Mouse (Mus musculus) cerebellum, adult 2 months (tissue): Measurements from ENCODE around the gene Rsl24d1.

Experiments used
- CTCF ChIP-seq: fragments of 200-500 bp; IDR thresholded peaks from 2 replicates; pipeline ENCODE4 v1.5.1; 2011; ENCODE audit warnings: low read depth, mild to moderate bottlenecking, control low read depth, low read length, moderate library complexity, borderline replicate concordance; ENCODE audit not compliant: insufficient read depth
- POLR2A ChIP-seq: fragments of 200-500 bp; IDR thresholded peaks from 2 replicates; pipeline ENCODE4 v1.6.1; 2011; ENCODE audit warnings: low read length, control low read depth, borderline replicate concordance; ENCODE audit not compliant: insufficient read depth

- TF ChIP-seq POLR2A (no peak), CTCF (no peak)
Measured at GRCm38 (mm10) chr9:73105771-73106170, 7.5 kb upstream of the Rsl24d1 start.
